Mouse (Mus musculus): ENCODE results near the gene Tesk1. TPM values are rescaled to one million over a fixed set of nuclear protein-coding genes. Genes with fewer than 3 reads are reported as not detected.

Tesk1 gene
- polyA plus RNA-seq, 1 experiment = 935 TPM

GRCm38 (mm10) chr4:43454041-43454836 is 12.5 kb downstream of the Tesk1 start, which contains the start of gene Cd72:
Gene Cd72 (minus strand): TSS chr4:43454628.
- H3K36me3 ChIP-seq (ENCODE audit: control insufficient read depth, insufficient read depth, low read length) = no peaks in the 10 kb centered on the region
- no peaks in the 10 kb centered on the region for H3K27me3 ChIP-seq (ENCODE audit: control insufficient read depth, insufficient read depth, low read length)
- TF ChIP-seq CTCF (IDR thresholded peaks at IDR 0.05; ENCODE audit: control insufficient read depth, insufficient read depth, insufficient replicate concordance, low read depth, low read length) = no peak; the same call in 1 of the 2 replicates
- TF ChIP-seq POLR2A (IDR thresholded peaks at IDR 0.05; ENCODE audit: control insufficient read depth, low read depth, low read length) = no peak
- no peak within 1 kb of the TSS for H3K27ac ChIP-seq (ENCODE audit: control insufficient read depth, insufficient read depth, low read depth, low read length)
- H3K4me3 ChIP-seq (ENCODE audit: control insufficient read depth, low read depth, low read length) = no peak within 1 kb of the TSS; the same call in 1 of the 2 replicates
- peaks cover 6% of the 10 kb centered on the region for H3K4me1 ChIP-seq (ENCODE audit: control insufficient read depth, insufficient read depth, low read length)

- Histone ChIP-seq H3K36me3 (ENCODE audit: control insufficient read depth, insufficient read depth, low read length) (no peaks in the 10 kb centered on the region), H3K4me1 (ENCODE audit: control insufficient read depth, insufficient read depth, low read length) (peaks cover 6% of the 10 kb centered on the region), H3K27me3 (ENCODE audit: control insufficient read depth, insufficient read depth, low read length) (no peaks in the 10 kb centered on the region), H3K4me3 (ENCODE audit: control insufficient read depth, low read depth, low read length) (no peak overlapping the region), H3K27ac (ENCODE audit: control insufficient read depth, insufficient read depth, low read depth, low read length) (no peak overlapping the region)
- no peak for TF ChIP-seq POLR2A (IDR thresholded peaks at IDR 0.05; ENCODE audit: control insufficient read depth, low read depth, low read length)
- no peak for TF ChIP-seq CTCF (IDR thresholded peaks at IDR 0.05; ENCODE audit: control insufficient read depth, insufficient read depth, insufficient replicate concordance, low read depth, low read length)
Measured at GRCm38 (mm10) chr4:43456470-43456869, 14.7 kb downstream of the Tesk1 start.

GRCm38 (mm10) chr4:43457124-43457523 is 15.4 kb downstream of the Tesk1 start:
- Histone ChIP-seq H3K36me3 (ENCODE audit: control insufficient read depth, insufficient read depth, low read length) (no peaks in the 10 kb centered on the region), H3K4me1 (ENCODE audit: control insufficient read depth, insufficient read depth, low read length) (peaks cover 6% of the 10 kb centered on the region), H3K4me3 (ENCODE audit: control insufficient read depth, low read depth, low read length) (no peak overlapping the region), H3K27ac (ENCODE audit: control insufficient read depth, insufficient read depth, low read depth, low read length) (no peak overlapping the region), H3K27me3 (ENCODE audit: control insufficient read depth, insufficient read depth, low read length) (no peaks in the 10 kb centered on the region)
- no peak for TF ChIP-seq POLR2A (IDR thresholded peaks at IDR 0.05; ENCODE audit: control insufficient read depth, low read depth, low read length)
- TF ChIP-seq CTCF (IDR thresholded peaks at IDR 0.05; ENCODE audit: control insufficient read depth, insufficient read depth, insufficient replicate concordance, low read depth, low read length) = no peak

GRCm38 (mm10) chr4:43463102-43463501 is 21.4 kb downstream of the Tesk1 start:
- Histone ChIP-seq H3K4me3 (ENCODE audit: control insufficient read depth, low read depth, low read length) (no peak overlapping the region), H3K4me1 (ENCODE audit: control insufficient read depth, insufficient read depth, low read length) (no peaks in the 10 kb centered on the region), H3K36me3 (ENCODE audit: control insufficient read depth, insufficient read depth, low read length) (no peaks in the 10 kb centered on the region), H3K27ac (ENCODE audit: control insufficient read depth, insufficient read depth, low read depth, low read length) (no peak overlapping the region), H3K27me3 (ENCODE audit: control insufficient read depth, insufficient read depth, low read length) (no peaks in the 10 kb centered on the region)
- TF ChIP-seq CTCF (IDR thresholded peaks at IDR 0.05; ENCODE audit: control insufficient read depth, insufficient read depth, insufficient replicate concordance, low read depth, low read length) (no peak), POLR2A (IDR thresholded peaks at IDR 0.05; ENCODE audit: control insufficient read depth, low read depth, low read length) (no peak)

GRCm38 (mm10) chr4:43465935-43466334 is 24.2 kb downstream of the Tesk1 start:
- TF ChIP-seq CTCF (IDR thresholded peaks at IDR 0.05; ENCODE audit: control insufficient read depth, insufficient read depth, insufficient replicate concordance, low read depth, low read length) = no peak
- no peak for TF ChIP-seq POLR2A (IDR thresholded peaks at IDR 0.05; ENCODE audit: control insufficient read depth, low read depth, low read length)
- no peak overlapping the region for H3K4me3 ChIP-seq (ENCODE audit: control insufficient read depth, low read depth, low read length)
- H3K4me1 ChIP-seq (ENCODE audit: control insufficient read depth, insufficient read depth, low read length) = no peaks in the 10 kb centered on the region
- H3K36me3 ChIP-seq (ENCODE audit: control insufficient read depth, insufficient read depth, low read length) = no peaks in the 10 kb centered on the region
- H3K27me3 ChIP-seq (ENCODE audit: control insufficient read depth, insufficient read depth, low read length) = no peaks in the 10 kb centered on the region
- peak overlapping the region; percentile 30; the same call in 1 of the 2 replicates for H3K27ac ChIP-seq (ENCODE audit: control insufficient read depth, insufficient read depth, low read depth, low read length)

- Histone ChIP-seq H3K27me3 (ENCODE audit: control insufficient read depth, insufficient read depth, low read length) (no peaks in the 10 kb centered on the region), H3K36me3 (ENCODE audit: control insufficient read depth, insufficient read depth, low read length) (no peaks in the 10 kb centered on the region), H3K27ac (ENCODE audit: control insufficient read depth, insufficient read depth, low read depth, low read length) (no peak overlapping the region), H3K4me3 (ENCODE audit: control insufficient read depth, low read depth, low read length) (no peak overlapping the region), H3K4me1 (ENCODE audit: control insufficient read depth, insufficient read depth, low read length) (no peaks in the 10 kb centered on the region)
- TF ChIP-seq CTCF (IDR thresholded peaks at IDR 0.05; ENCODE audit: control insufficient read depth, insufficient read depth, insufficient replicate concordance, low read depth, low read length) (no peak), POLR2A (IDR thresholded peaks at IDR 0.05; ENCODE audit: control insufficient read depth, low read depth, low read length) (no peak)
Measured at GRCm38 (mm10) chr4:43466872-43467271, 25.1 kb downstream of the Tesk1 start.

- Histone ChIP-seq H3K36me3 (ENCODE audit: control insufficient read depth, insufficient read depth, low read length) (no peaks in the 10 kb centered on the region), H3K27ac (ENCODE audit: control insufficient read depth, insufficient read depth, low read depth, low read length) (no peak overlapping the region), H3K4me3 (ENCODE audit: control insufficient read depth, low read depth, low read length) (no peak overlapping the region), H3K27me3 (ENCODE audit: control insufficient read depth, insufficient read depth, low read length) (no peaks in the 10 kb centered on the region), H3K4me1 (ENCODE audit: control insufficient read depth, insufficient read depth, low read length) (no peaks in the 10 kb centered on the region)
- TF ChIP-seq POLR2A (IDR thresholded peaks at IDR 0.05; ENCODE audit: control insufficient read depth, low read depth, low read length) (no peak), CTCF (IDR thresholded peaks at IDR 0.05; ENCODE audit: control insufficient read depth, insufficient read depth, insufficient replicate concordance, low read depth, low read length) (no peak)
Measured at GRCm38 (mm10) chr4:43470301-43470700, 28.6 kb downstream of the Tesk1 start.

Data from testis, adult 2 months (tissue).